Mouse (Mus musculus): ENCODE data around the gene Lix1.

Gene Lix1

GRCm38 (mm10) chr17:17402222-17403004, at the start of gene Lix1:
Lix1 (plus strand) TSS chr17:17402672.
- DNase-seq (ENCODE audit: low spot score in 2 of 2) = no peak

GRCm38 (mm10) chr17:17373550-17373917, 28.9 kb upstream of the Lix1 start:
- no peak for DNase-seq (ENCODE audit: low spot score in 2 of 2)

GRCm38 (mm10) chr17:17373918-17374910, 28.3 kb upstream of the Lix1 start, which contains the start of gene Riok2:
Riok2 (plus strand) TSS chr17:17374309.
- peak; percentile 87 to 93 for DNase-seq (ENCODE audit: low spot score in 2 of 2)

GRCm38 (mm10) chr17:17375581-17375980, 26.9 kb upstream of the Lix1 start:
- DNase-seq (ENCODE audit: low spot score in 2 of 2) = no peak

GRCm38 (mm10) chr17:17383703-17384102, 18.8 kb upstream of the Lix1 start:
- no peak for DNase-seq (ENCODE audit: low spot score in 2 of 2)

- DNase-seq (ENCODE audit: low spot score in 2 of 2) = no peak
Observed at GRCm38 (mm10) chr17:17384502-17384901, 18.0 kb upstream of the Lix1 start.

- DNase-seq (ENCODE audit: low spot score in 2 of 2) = no peak
Observed at GRCm38 (mm10) chr17:17386117-17386516, 16.4 kb upstream of the Lix1 start.

GRCm38 (mm10) chr17:17391823-17392222, 10.6 kb upstream of the Lix1 start:
- DNase-seq (ENCODE audit: low spot score in 2 of 2) = no peak

- DNase-seq (ENCODE audit: low spot score in 2 of 2) = no peak
Observed at GRCm38 (mm10) chr17:17392863-17393262, 9.6 kb upstream of the Lix1 start.

GRCm38 (mm10) chr17:17393300-17393699, 9.2 kb upstream of the Lix1 start:
- DNase-seq (ENCODE audit: low spot score in 2 of 2) = no peak

- DNase-seq (ENCODE audit: low spot score in 2 of 2) = peak; percentile 24 to 75
Observed at GRCm38 (mm10) chr17:17394336-17394735, 8.1 kb upstream of the Lix1 start.

GRCm38 (mm10) chr17:17396869-17397268, 5.6 kb upstream of the Lix1 start:
- no peak for DNase-seq (ENCODE audit: low spot score in 2 of 2)

GRCm38 (mm10) chr17:17398664-17399063, 3.8 kb upstream of the Lix1 start:
- DNase-seq (ENCODE audit: low spot score in 2 of 2) = no peak

- no peak for DNase-seq (ENCODE audit: low spot score in 2 of 2)
Observed at GRCm38 (mm10) chr17:17403038-17403437, 566 bp downstream of the Lix1 start.

- DNase-seq (ENCODE audit: low spot score in 2 of 2) = no peak
Observed at GRCm38 (mm10) chr17:17403578-17404112, 1.2 kb downstream of the Lix1 start.

GRCm38 (mm10) chr17:17404811-17405544, 2.5 kb downstream of the Lix1 start:
- DNase-seq (ENCODE audit: low spot score in 2 of 2) = no peak

- DNase-seq (ENCODE audit: low spot score in 2 of 2) = no peak
Observed at GRCm38 (mm10) chr17:17405606-17406005, 3.1 kb downstream of the Lix1 start.

GRCm38 (mm10) chr17:17408137-17408536, 5.7 kb downstream of the Lix1 start:
- no peak for DNase-seq (ENCODE audit: low spot score in 2 of 2)

GRCm38 (mm10) chr17:17408720-17409478, 6.4 kb downstream of the Lix1 start:
- DNase-seq (ENCODE audit: low spot score in 2 of 2) = no peak

- DNase-seq (ENCODE audit: low spot score in 2 of 2) = no peak
Observed at GRCm38 (mm10) chr17:17409601-17410000, 7.1 kb downstream of the Lix1 start.

GRCm38 (mm10) chr17:17411443-17411842, 9.0 kb downstream of the Lix1 start:
- DNase-seq (ENCODE audit: low spot score in 2 of 2) = no peak
